Mouse (Mus musculus): ENCODE results near the gene Tenm4. TPM values are rescaled to one million over a fixed set of nuclear protein-coding genes. Genes with fewer than 3 reads are reported as not detected.

Tenm4 gene
- total RNA-seq, 2 experiments from 2014 or later, result 104 to 114 TPM

GRCm38 (mm10) chr7:96666366-96666896 lies 495.4 kb downstream of the Tenm4 start:
- intact Hi-C loops (cut with DNase I), result no loop called here
- DNase-seq (ENCODE audit: extremely low spot score in 1 of 2, low spot score in 2 of 2), result no peak

GRCm38 (mm10) chr7:96667688-96668087 lies 496.6 kb downstream of the Tenm4 start:
- intact Hi-C loops (cut with DNase I), result no loop called here
- no peak for DNase-seq (ENCODE audit: extremely low spot score in 1 of 2, low spot score in 2 of 2)

- no peak for DNase-seq (ENCODE audit: extremely low spot score in 1 of 2, low spot score in 2 of 2)
- intact Hi-C loops (cut with DNase I), result no loop called here
These were observed 499.0 kb downstream of the Tenm4 start for GRCm38 (mm10) chr7:96670095-96670494.

GRCm38 (mm10) chr7:96672322-96672914 lies 501.4 kb downstream of the Tenm4 start:
- DNase-seq (ENCODE audit: extremely low spot score in 1 of 2, low spot score in 2 of 2), result no peak
- intact Hi-C loops (cut with DNase I), result no loop called here

GRCm38 (mm10) chr7:96677082-96677481 lies 506.0 kb downstream of the Tenm4 start:
- DNase-seq (ENCODE audit: extremely low spot score in 1 of 2, low spot score in 2 of 2), result peak; percentile 45 to 57

GRCm38 (mm10) chr7:96678236-96678635 lies 507.2 kb downstream of the Tenm4 start:
- intact Hi-C loops (cut with DNase I), result no loop called here
- DNase-seq (ENCODE audit: extremely low spot score in 1 of 2, low spot score in 2 of 2), result no peak

More at GRCm38 (mm10) chr7:96677082-96677481, 506.0 kb downstream of the Tenm4 start:
- intact Hi-C loops (cut with DNase I), result no loop called here

GRCm38 (mm10) chr7:96679746-96680145 lies 508.7 kb downstream of the Tenm4 start:
- DNase-seq (ENCODE audit: extremely low spot score in 1 of 2, low spot score in 2 of 2), result no peak
- intact Hi-C loops (cut with DNase I), result no loop called here

GRCm38 (mm10) chr7:96680405-96680804 lies 509.4 kb downstream of the Tenm4 start:
- DNase-seq (ENCODE audit: extremely low spot score in 1 of 2, low spot score in 2 of 2), result peak in 1 of 2 experiments; percentile 28
- intact Hi-C loops (cut with DNase I), result no loop called here

- intact Hi-C loops (cut with DNase I), result no loop called here
- no peak for DNase-seq (ENCODE audit: extremely low spot score in 1 of 2, low spot score in 2 of 2)
These were observed 510.8 kb downstream of the Tenm4 start for GRCm38 (mm10) chr7:96681808-96682207.

- intact Hi-C loops (cut with DNase I), result no loop called here
These were observed 517.1 kb downstream of the Tenm4 start for GRCm38 (mm10) chr7:96688141-96688540.

GRCm38 (mm10) chr7:96701097-96701845 lies 530.2 kb downstream of the Tenm4 start:
- no peak for DNase-seq (ENCODE audit: extremely low spot score in 1 of 2, low spot score in 2 of 2)
- intact Hi-C loops (cut with DNase I), result no loop called here

More at GRCm38 (mm10) chr7:96688141-96688540, 517.1 kb downstream of the Tenm4 start:
- DNase-seq (ENCODE audit: extremely low spot score in 1 of 2, low spot score in 2 of 2), result no peak

- DNase-seq (ENCODE audit: extremely low spot score in 1 of 2, low spot score in 2 of 2), result no peak
- intact Hi-C loops (cut with DNase I), result no loop called here
These were observed 532.9 kb downstream of the Tenm4 start for GRCm38 (mm10) chr7:96703958-96704357.

GRCm38 (mm10) chr7:96705307-96706129 lies 534.5 kb downstream of the Tenm4 start:
- intact Hi-C loops (cut with DNase I), result no loop called here
- no peak for DNase-seq (ENCODE audit: extremely low spot score in 1 of 2, low spot score in 2 of 2)

GRCm38 (mm10) chr7:96706531-96706930 lies 535.5 kb downstream of the Tenm4 start:
- no peak for DNase-seq (ENCODE audit: extremely low spot score in 1 of 2, low spot score in 2 of 2)
- intact Hi-C loops (cut with DNase I), result no loop called here

GRCm38 (mm10) chr7:96707112-96707511 lies 536.1 kb downstream of the Tenm4 start:
- DNase-seq (ENCODE audit: extremely low spot score in 1 of 2, low spot score in 2 of 2), result no peak
- intact Hi-C loops (cut with DNase I), result no loop called here

GRCm38 (mm10) chr7:96708071-96708470 lies 537.0 kb downstream of the Tenm4 start:
- intact Hi-C loops (cut with DNase I), result no loop called here

GRCm38 (mm10) chr7:96708561-96708960 lies 537.5 kb downstream of the Tenm4 start:
- DNase-seq (ENCODE audit: extremely low spot score in 1 of 2, low spot score in 2 of 2), result no peak
- intact Hi-C loops (cut with DNase I), result no loop called here

More at GRCm38 (mm10) chr7:96708071-96708470, 537.0 kb downstream of the Tenm4 start:
- DNase-seq (ENCODE audit: extremely low spot score in 1 of 2, low spot score in 2 of 2), result no peak

- no peak for DNase-seq (ENCODE audit: extremely low spot score in 1 of 2, low spot score in 2 of 2)
- intact Hi-C loops (cut with DNase I), result no loop called here
These were observed 537.9 kb downstream of the Tenm4 start for GRCm38 (mm10) chr7:96708968-96709367.

GRCm38 (mm10) chr7:96709891-96710290 lies 538.8 kb downstream of the Tenm4 start:
- intact Hi-C loops (cut with DNase I), result no loop called here
- DNase-seq (ENCODE audit: extremely low spot score in 1 of 2, low spot score in 2 of 2), result no peak
